In genomic region chr5:33781964-33782344, GRCm38 (mm10) we compare ENCODE assay signal across 8 mouse cellular contexts. TPM values are rescaled to one million over a fixed set of nuclear protein-coding genes. Genes with fewer than 3 reads are reported as not detected.
A peak's percentile ranks its signal among the peaks of the same experiment; 100 is the strongest.
DNase-seq lines count a peak whose midpoint lies in the region; ATAC-seq and TF ChIP-seq lines count a peak whose summit lies in the region.

No protein-coding gene starts in this region.

- ATAC-seq in kidney, postnatal 0 days (replicated peaks; ENCODE audit: low FRiP score, low read depth), result 0 out of 2 replicates have a peak, but pooled peaks have one; percentile 2
- ATAC-seq in forebrain, embryonic 14.5 days, result no peak; the same call in 1 of the 2 replicates
- ATAC-seq in liver, embryonic 14.5 days (ENCODE audit: insufficient read depth), result peak; percentile 46

- peak overlapping the region; percentile 83 for H3K4me3 ChIP-seq in kidney, postnatal 0 days (replicated peaks; ENCODE audit: low read depth, low read length)
- H3K4me3 ChIP-seq in bone marrow, adult 2 months (replicated peaks; ENCODE audit: control insufficient read depth, low read depth, low read length), result peak overlapping the region; percentile 81
- peak overlapping the region; percentile 82 for H3K4me3 ChIP-seq in forebrain, embryonic 14.5 days (ENCODE audit: low read depth, low read length)
- peak overlapping the region; percentile 79 to 81 for H3K4me3 ChIP-seq in liver, embryonic 14.5 days (ENCODE audit: insufficient read depth in 1 of 2, low read depth in 2 of 2, low read length in 2 of 2)

- no peaks in the 10 kb centered on the region for H3K27me3 ChIP-seq in kidney, postnatal 0 days (ENCODE audit: insufficient read depth, low read length)
- no peaks in the 10 kb centered on the region for H3K27me3 ChIP-seq in forebrain, embryonic 14.5 days (replicated peaks; ENCODE audit: control insufficient read depth, insufficient read depth, low read length)
- no peaks in the 10 kb centered on the region for H3K27me3 ChIP-seq in liver, embryonic 14.5 days (ENCODE audit: control insufficient read depth, insufficient read depth, low read length)

- peaks cover 6% of the 10 kb centered on the region; the same call in 1 of the 2 replicates for H3K36me3 ChIP-seq in kidney, postnatal 0 days (ENCODE audit: insufficient read depth, low read length)
- peaks cover 10% of the 10 kb centered on the region for H3K36me3 ChIP-seq in forebrain, embryonic 14.5 days (ENCODE audit: control insufficient read depth, insufficient read depth, low read length)
- H3K36me3 ChIP-seq in liver, embryonic 14.5 days (replicated peaks; ENCODE audit: control insufficient read depth, insufficient read depth, low read depth), result no peaks in the 10 kb centered on the region

- peak; percentile 8 for DNase-seq in kidney, postnatal 0 days (ENCODE audit: low spot score)
- DNase-seq in kidney, adult 11 months, result no peak
- peak; percentile 1 for DNase-seq in forebrain, embryonic 14.5 days (ENCODE audit: low spot score)
- peak; percentile 22 to 30 (median 22) for DNase-seq in liver, embryonic 14.5 days (ENCODE audit: low read depth in 3 of 3, low spot score in 3 of 3)
- no peak for DNase-seq in thymus, postnatal 14 days
- DNase-seq in ovary, postnatal 14 days (ENCODE audit: low spot score), result no peak
- no peak for DNase-seq in ovary, postnatal 36 days (ENCODE audit: low spot score)

- no peak for TF ChIP-seq CTCF in kidney, postnatal 0 days (IDR thresholded peaks at IDR 0.05; ENCODE audit: low read depth)
- TF ChIP-seq CTCF in bone marrow, adult 2 months (IDR thresholded peaks at IDR 0.05; ENCODE audit: control insufficient read depth, insufficient read depth, low read length), result no peak
- TF ChIP-seq CTCF in liver, embryonic 14.5 days (IDR thresholded peaks at IDR 0.05; ENCODE audit: low read depth), result no peak

- TF ChIP-seq EP300 in liver, embryonic 14.5 days (IDR thresholded peaks at IDR 0.05; ENCODE audit: low read depth), result no peak

- peak overlapping the region; percentile 82 for H3K27ac ChIP-seq in kidney, postnatal 0 days
- peak overlapping the region; percentile 83 for H3K27ac ChIP-seq in bone marrow, adult 2 months (ENCODE audit: control insufficient read depth, insufficient read depth, low read depth, low read length, poor library complexity)
- peak overlapping the region; percentile 82 for H3K27ac ChIP-seq in forebrain, embryonic 14.5 days (ENCODE audit: low read depth, low read length)
- no peak overlapping the region for H3K27ac ChIP-seq in liver, embryonic 14.5 days

- WGBS in kidney, postnatal 0 days, result 3% methylated on average over 11 of the region's 11 CpGs
- WGBS in bone marrow, adult 2 months, result 5% methylated on average over 11 of the region's 11 CpGs
- 7% methylated on average over 11 of the region's 11 CpGs for WGBS in forebrain, embryonic 14.5 days
- WGBS in liver, embryonic 14.5 days (ENCODE audit: insufficient replicate concordance), result 4% methylated on average over 11 of the region's 11 CpGs

- no peaks in the 10 kb centered on the region for H3K9me3 ChIP-seq in kidney, postnatal 0 days (replicated peaks; ENCODE audit: low read length)
- no peaks in the 10 kb centered on the region for H3K9me3 ChIP-seq in forebrain, embryonic 14.5 days (replicated peaks; ENCODE audit: control insufficient read depth, low read length)
- no peaks in the 10 kb centered on the region for H3K9me3 ChIP-seq in liver, embryonic 14.5 days (ENCODE audit: control insufficient read depth, low read length)

- TF ChIP-seq POLR2A in bone marrow, adult 2 months (IDR thresholded peaks at IDR 0.05; ENCODE audit: borderline replicate concordance, control insufficient read depth, low read depth, low read length), result no peak

- H3K4me2 ChIP-seq in kidney, postnatal 0 days (ENCODE audit: low read length), result peak overlapping the region; percentile 93
- H3K4me2 ChIP-seq in forebrain, embryonic 14.5 days (ENCODE audit: low read length), result peak overlapping the region; percentile 69
- H3K4me2 ChIP-seq in liver, embryonic 14.5 days (ENCODE audit: low read depth), result peak overlapping the region; percentile 91

- H3K9ac ChIP-seq in kidney, postnatal 0 days (ENCODE audit: low read depth, low read length), result peak overlapping the region; percentile 83
- peak overlapping the region; percentile 87 for H3K9ac ChIP-seq in forebrain, embryonic 14.5 days (ENCODE audit: low read length)
- H3K9ac ChIP-seq in liver, embryonic 14.5 days (replicated peaks), result peak overlapping the region; percentile 70

- no peaks in the 10 kb centered on the region for H3K4me1 ChIP-seq in kidney, postnatal 0 days (replicated peaks; ENCODE audit: insufficient read depth, low read length)
- no peaks in the 10 kb centered on the region; the same call in 1 of the 2 replicates for H3K4me1 ChIP-seq in bone marrow, adult 2 months (ENCODE audit: control insufficient read depth, insufficient read depth, low read length)
- peaks cover 11% of the 10 kb centered on the region for H3K4me1 ChIP-seq in forebrain, embryonic 14.5 days (ENCODE audit: control insufficient read depth, insufficient read depth, low read length)
- H3K4me1 ChIP-seq in liver, embryonic 14.5 days (replicated peaks; ENCODE audit: control insufficient read depth in 2 of 2, insufficient read depth in 2 of 2, low read length in 1 of 2), result peaks cover 4 to 6% of the 10 kb centered on the region in 2 experiments; a peak in 3 of 4 replicates

RNA-seq across cellular contexts. Expression of gene Letm1, which starts 0.7 kb away (rescaled TPM):
- 53.4 and 58.3 TPM in 2 replicates for polyA plus RNA-seq in kidney, postnatal 0 days (2015; fragmentation: Nextera tagmentation; extraction: Ambion mirVana)
- polyA plus RNA-seq in bone marrow, adult 2 months (2011; ENCODE audit: insufficient read depth, insufficient read length, low replicate concordance, missing spikeins), result 10.9 and 11.9 TPM in 2 replicates
- 50.4 and 56.2 TPM in 2 replicates for polyA plus RNA-seq in forebrain, embryonic 14.5 days (2014; fragmentation: Nextera tagmentation; extraction: Ambion mirVana)
- polyA plus RNA-seq in liver, embryonic 14.5 days (2012; rRNA removed), result 7.9 TPM in 2 replicates
- polyA plus RNA-seq in liver, embryonic 14.5 days (2014; fragmentation: Nextera tagmentation; extraction: Ambion mirVana), result 13.4 and 18.4 TPM in 2 replicates

RNA-seq across cellular contexts. Expression of gene Nsd2, which starts 38.6 kb away (rescaled TPM):
- 21.0 and 25.8 TPM in 2 replicates for polyA plus RNA-seq in kidney, postnatal 0 days (2015; fragmentation: Nextera tagmentation; extraction: Ambion mirVana)
- polyA plus RNA-seq in bone marrow, adult 2 months (2011; ENCODE audit: insufficient read depth, insufficient read length, low replicate concordance, missing spikeins), result 28.9 and 43.4 TPM in 2 replicates
- 78.7 and 86.6 TPM in 2 replicates for polyA plus RNA-seq in forebrain, embryonic 14.5 days (2014; fragmentation: Nextera tagmentation; extraction: Ambion mirVana)
- 14.2 and 26.7 TPM in 2 replicates for polyA plus RNA-seq in liver, embryonic 14.5 days (2012; rRNA removed)
- polyA plus RNA-seq in liver, embryonic 14.5 days (2014; fragmentation: Nextera tagmentation; extraction: Ambion mirVana), result 27.8 and 30.1 TPM in 2 replicates

Comparison
In these comparisons a context has a peak if more than half of its experiments do, and no peak if none do; other contexts are left out.
1. DNase-seq: peak in kidney, postnatal 0 days (single experiment), forebrain, embryonic 14.5 days (single experiment) and liver, embryonic 14.5 days (3 of 3); none in kidney, adult 11 months (single experiment), thymus, postnatal 14 days (single experiment), ovary, postnatal 14 days (single experiment) and ovary, postnatal 36 days (single experiment).
2. Peak in every context shown above with its lines, with median percentiles within 50 percentile points of each other: H3K4me2 ChIP-seq, H3K4me3 ChIP-seq and H3K9ac ChIP-seq.